Mouse (Mus musculus) retina, postnatal 7 days (tissue): ENCODE data around the gene Tnnt2.

Experiments
- DNase-seq: peaks from one replicate; pipeline ENCODE4 v3.0.0-alpha.2; 2012; ENCODE audit warnings: low read depth, low spot score

The Tnnt2 gene

DNA sequence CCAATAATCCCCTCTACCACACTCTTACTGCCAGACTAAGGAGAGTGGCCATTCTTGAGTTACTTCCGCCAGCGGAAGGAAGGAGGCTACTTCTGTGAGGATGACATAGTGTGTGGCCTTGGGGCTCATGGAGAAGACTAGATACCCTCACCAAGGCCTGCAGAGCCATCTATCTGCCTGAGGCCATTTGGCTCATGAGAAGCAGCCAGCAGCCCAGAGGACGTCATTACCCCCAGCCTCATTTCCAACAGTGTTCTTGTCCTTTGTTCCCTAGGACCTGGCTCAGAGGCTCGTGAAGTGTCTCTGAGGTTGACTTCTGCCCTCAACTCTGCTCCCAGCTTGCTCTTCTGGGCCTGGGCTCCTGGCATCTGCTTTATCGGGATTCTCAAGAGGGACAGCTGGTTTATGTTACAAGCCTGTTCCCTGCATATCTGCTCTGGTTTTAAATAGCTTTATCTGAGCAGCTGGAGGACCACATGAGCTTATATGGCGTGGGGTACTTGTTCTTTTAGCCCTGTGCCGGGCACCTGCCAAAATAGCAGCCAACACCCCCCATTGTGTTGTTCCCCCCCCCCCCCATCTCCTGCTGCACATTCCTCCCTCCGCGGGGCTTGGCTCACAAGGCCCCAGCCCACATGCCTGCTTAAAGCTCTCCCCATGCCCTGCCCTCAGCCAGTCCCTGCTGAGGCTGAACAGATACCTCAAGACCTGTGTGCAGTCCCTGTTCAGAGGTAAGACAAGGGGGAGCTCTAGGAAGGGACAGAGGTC, at the start of gene Tnnt2:
Gene Tnnt2 (plus strand): TSS at position 639 of the 768 bp plus-strand sequence.
- DNase-seq, result no peak

DNA sequence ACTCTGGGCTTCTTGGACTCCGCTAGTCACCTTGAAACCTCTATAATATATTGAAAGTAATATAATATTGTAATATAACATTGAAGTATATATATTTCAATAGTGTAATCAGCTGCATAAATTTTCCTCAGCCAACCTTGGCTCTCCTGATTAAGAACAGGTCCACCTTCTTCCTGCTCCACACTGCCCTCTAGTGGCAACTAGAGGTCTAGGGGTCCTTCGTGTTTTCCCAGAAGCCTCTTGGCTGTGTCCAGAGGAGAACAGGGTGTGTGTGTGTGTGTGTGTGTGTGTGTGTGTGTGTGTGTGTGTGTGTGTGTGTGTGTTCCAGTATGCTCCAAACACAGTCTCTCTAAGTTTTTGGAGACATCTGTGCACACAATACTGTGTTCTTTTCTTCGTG, 48.4 kb upstream of the Tnnt2 start:
- DNase-seq, result peak; percentile 78

DNA sequence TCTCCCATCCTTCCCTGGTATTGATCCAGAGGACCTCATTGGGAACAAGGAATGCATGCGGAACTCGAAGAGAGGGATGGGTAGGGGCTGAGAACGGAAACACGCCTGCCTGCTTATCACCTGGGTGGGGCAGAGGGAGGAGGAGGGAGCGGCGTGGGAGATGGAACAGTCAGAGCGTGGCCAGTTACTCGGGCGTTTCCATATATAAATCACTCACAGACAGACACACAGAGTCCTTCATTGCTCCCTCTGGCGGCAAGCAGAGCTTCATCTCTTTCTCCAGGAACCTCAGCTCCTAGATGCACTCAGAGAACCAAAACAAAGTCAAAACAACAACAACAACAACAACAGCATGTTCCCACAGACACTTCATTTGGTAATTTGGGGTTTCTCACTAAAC, 47.4 kb upstream of the Tnnt2 start:
- DNase-seq, result no peak

DNA sequence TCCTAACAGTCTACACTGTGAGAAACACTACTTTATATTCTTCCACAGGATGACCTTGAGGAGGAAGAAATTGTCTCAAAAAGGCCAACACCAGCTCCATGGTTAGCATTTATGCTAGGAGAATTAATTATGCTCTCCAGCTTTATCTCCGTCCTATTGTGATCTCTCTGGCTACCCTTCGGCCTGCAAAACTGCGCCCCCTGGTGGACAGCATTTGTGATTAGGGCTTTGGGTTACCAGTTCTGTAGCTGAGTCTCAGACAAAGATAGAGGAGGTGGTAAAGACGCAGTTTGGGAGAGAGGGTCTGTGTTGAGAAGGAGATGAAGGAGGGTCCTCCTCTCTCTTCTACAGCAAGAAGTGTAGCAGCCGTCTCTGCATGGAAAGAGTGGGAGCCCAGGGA, 46.3 kb upstream of the Tnnt2 start:
- DNase-seq, result peak; percentile 81

DNA sequence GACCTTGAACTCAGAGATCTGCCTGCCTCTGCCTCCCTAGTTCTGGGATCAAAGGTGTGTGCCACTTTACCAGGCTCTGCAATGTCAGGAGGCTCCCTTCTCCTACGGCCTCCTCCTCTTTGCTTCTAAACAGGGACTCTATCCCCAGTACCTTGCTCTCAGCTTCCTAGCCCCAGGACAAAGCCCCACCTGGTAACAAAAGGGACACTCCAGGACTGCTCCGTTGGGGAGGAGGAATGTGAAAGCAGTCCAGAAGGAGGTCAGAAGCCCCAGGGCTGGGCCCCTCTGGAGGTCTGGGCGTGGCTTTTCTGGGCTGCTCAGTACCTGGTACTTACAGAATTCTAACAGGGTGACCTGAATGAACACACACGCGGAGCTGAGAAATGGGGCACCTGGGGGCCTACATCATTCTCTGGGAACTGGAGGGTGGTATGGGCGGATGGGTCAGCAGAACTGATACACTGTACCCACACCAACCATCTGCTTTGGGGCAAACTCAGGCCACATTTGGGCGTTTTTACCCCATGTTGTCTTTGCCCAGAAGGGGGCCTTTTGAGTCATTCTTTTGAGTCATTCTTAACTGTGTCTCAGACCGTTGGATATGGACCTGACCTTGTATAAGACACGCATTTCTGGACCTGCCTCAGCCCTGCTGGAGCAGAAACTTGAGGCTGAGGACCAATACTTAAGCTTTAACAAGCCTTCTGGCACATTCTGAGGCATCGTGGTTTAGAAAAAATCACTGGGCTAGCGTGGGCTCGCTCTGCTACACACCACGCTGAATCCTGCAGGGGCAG, 43.8 kb upstream of the Tnnt2 start:
- no peak for DNase-seq

DNA sequence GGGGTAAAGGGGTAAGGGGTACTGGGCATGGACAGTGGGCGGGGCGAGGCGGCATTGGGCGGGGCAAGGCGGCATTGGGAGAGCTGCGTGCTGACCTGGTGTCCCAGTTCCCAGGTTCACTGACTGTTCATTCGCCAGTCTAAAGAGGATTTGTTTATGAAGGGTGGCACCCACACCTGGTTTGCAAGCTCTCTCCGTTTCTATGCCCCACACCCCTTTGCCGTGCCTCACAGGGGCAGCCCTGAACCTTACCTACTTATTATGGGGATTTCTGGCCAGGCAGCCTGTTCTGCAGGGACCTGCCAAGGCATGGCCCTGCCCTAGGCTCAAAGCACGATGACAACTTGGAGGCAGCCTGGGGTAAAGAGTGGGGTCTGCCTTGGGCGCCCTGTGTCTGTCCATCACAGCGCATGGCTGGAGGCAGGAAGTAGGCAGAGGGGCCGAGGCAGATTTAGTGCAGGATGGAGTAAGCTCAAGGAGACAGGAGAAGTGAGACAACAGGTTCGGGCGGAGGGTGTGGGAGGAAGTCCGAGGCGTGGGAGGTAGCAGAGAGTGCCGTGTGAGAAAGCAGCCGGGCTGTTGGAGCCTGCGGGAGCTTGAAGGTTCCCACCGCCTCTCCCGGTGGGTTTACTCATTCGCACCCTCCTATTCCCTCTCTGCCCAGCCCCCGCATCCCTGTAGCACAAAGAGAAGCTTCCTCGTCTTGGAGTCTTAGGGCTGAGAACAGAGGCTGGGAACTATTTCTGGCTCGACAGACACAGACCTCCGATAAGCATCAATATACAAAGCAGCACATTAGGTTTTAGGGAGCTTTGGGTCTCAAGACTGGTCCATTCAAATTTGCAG, 42.6 kb upstream of the Tnnt2 start:
- DNase-seq, result no peak

DNA sequence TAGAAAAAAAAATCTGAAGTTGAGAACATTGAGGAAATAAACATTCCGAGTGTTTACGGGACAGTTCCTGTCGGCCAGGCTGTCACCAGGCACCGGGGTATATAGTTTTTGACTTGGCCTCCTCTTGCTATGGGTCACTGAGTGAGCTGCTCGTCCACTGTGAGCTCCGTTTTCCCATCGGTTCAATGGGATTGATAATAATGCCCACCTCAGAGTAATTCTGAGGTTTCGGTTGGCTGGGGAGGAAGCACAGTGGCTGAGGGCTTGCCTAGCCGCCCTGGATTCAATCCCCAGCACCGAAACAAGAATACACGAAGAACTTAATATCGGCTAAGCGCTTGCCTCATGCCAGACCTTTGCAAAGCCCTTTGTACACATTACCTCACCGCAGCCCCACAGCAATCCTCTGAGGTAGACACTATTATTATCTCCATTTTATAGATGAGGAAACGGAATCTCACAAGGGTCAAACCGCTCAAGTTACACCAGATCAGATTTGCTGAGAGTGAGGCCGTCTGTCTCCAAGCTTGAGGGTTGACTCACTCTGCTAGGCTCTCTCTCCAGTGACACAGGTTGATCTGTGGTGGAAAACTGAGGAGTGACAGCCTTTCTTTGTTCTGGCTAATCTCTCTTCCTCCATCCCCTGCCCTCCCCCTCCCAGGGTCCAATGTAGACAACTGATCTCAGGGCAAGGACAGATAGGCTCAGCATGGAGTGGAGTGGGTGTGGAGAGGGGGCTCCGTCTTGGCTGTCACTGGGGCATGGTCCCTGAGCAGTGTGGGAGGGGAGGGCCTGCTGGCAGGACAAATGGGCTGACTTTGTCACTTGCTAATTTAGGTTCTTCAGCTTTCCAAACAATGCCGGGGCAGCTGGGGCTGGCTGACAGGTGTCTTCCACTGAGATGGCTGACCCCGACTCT, 41.7 kb upstream of the Tnnt2 start:
- DNase-seq, result no peak

DNA sequence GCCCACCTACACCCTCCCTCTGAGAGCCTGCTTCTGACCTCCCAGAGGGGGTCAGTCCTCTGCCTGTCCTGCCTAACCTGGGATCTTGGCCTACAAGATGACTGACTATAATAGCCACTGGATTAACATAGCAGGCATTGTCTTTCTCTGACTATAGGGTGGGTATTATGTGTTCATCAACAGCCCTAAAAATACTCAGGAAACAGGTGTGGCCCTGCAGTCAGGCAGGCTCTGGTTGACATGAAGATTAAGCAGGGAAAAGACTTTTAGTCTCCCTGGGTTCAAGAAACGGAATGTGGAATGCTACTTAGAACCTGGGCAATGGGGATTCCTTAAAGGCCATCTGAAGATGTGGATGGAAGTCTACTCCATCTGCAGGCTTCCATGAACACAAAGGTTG, 37.7 kb upstream of the Tnnt2 start:
- DNase-seq, result no peak

DNA sequence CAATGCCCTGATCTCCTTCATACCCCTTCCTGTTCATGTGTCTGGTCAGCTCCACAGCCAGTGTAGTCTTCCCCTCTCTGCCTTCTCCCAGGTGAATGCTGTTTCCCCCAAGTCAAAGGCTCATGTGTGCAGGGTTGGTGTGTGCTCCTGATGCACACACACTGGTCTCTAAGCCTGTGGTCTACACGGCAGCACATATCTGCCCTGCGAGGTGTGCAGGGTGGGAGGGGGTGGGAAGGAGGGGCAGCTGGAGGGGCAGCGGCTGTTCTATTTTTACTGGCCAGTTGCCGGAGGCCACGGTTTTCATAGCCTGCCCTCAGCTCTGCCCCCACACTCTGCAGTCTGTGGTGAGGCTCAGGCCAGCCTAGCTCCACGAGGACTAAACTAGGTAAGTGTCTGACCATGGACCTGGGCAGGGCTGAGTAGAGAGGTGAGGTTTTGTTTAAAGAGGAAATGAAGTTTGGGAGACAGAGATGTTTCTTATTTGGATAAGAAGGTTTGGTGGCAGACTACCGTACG, 37.0 kb upstream of the Tnnt2 start:
- DNase-seq, result no peak

DNA sequence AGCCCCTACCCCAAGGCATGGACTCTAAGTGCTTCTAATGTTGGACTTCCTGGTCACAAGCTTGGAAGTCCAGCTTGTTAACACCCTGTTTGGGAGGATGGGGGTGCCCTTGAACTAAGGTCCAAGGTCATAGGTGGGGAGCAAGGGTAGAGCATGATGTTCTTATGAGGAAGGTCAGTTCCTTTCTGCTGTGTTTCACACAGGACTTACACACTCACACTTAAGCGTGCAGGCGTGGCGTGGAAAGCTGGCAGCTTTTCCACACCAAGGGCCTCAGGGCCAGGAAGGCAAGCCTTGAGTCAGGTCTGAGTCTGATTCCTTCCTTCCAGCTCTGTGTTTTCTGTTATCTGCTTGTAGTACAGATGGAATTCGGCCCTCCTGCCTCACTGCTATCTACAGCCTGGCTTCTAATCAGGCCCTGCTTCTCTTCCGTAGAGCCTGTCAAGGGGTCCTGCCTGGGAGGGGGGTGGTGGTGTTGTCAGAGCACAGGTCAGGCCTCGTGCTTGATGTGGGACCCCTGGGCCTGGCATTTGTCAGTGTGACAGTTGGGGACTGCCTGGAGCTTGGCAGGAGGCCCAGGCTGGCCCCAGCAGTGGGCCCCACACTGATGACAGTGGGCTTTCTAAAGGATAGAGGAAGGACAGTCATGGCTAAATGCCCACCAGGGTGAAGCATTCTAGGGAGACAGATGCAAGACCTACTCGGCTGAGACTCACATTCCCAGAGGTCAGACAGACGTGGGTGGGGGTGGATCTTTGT, 35.8 kb upstream of the Tnnt2 start:
- no peak for DNase-seq

DNA sequence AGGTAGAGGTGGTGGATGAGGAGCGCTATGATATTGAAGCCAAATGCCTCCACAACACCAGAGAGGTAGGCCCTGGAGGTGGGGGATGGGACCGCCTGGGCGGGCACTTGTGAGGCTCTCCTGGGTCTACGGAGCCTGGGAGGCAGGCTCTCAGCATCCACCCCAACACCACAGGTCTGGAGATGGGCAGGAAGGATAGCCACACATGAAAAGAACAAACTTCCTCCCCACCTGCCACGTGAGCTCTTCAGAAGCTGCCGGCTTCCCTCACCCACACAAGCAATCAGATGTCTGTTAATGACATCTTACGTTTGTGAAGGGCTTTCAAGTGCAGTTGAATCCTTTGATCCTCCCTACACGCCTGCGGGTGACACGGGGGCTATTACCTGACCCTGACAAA, 28.6 kb upstream of the Tnnt2 start:
- DNase-seq, result no peak

DNA sequence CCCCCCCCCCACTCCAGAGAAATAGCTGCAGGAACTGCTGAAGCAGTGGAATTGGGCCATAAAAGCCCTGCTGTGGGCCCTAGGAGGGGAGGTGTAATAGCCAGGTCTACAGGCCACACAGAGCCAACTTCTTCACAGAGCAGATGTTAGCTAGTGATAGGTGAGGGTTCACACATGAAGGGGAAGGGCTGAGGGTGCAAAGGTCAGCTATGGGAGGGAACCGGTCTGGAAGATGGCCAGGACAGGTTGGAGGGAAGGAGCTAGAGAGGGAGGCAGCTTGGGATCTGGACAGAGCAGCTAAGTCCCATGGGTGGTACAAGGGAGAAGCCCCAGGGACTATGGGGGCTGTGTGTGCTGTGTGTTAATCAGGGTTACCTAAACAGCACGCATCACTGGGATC, 26.0 kb upstream of the Tnnt2 start:
- no peak for DNase-seq

DNA sequence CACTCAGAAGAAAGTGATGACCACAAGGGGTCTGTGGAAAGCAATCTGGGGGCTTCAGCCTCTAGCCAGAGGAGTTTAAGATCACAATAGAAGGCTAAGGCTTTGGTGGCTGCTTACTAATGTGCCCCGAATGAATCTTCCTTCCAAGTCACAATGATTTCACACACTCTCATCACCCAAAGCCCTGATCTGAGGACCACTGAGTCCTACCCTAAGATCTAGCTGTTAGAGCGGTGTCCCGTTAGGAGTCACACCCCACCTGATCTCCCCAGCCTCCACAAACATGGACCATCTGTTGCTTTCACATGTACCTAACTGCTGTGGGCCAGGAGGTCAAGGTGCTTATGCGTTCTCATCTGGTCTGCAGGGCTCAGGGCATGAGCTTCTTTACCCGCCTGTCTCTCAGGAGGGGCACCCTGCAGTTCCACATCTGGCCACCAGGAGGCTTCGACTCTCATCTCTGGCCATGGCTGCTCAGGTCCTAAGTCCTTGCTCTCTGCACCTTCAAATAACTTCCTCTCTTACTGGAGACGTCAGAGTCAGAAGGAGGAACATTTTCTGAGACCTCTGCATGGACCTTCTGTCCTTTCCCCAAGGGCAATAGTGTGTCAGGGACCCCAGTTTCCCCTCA, 25.0 kb upstream of the Tnnt2 start:
- DNase-seq, result peak; percentile 80

DNA sequence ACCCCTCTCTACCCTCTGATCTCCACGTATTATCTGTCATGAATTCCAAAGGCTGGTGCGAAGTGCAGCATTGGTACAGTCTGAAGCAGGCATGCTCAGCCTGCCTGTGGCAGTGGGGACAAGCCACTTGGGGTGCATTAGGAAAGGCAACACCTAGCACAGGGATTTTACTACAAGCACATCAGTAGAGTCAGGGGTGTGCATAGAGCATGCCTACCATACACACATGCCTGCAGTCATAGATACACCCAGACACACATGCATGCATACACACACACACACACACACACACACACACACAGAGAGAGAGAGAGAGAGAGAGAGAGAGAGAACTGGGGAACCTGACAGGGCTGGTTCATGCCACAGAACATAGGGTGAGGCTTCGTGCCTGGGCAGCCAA, 23.9 kb upstream of the Tnnt2 start:
- DNase-seq, result no peak

DNA sequence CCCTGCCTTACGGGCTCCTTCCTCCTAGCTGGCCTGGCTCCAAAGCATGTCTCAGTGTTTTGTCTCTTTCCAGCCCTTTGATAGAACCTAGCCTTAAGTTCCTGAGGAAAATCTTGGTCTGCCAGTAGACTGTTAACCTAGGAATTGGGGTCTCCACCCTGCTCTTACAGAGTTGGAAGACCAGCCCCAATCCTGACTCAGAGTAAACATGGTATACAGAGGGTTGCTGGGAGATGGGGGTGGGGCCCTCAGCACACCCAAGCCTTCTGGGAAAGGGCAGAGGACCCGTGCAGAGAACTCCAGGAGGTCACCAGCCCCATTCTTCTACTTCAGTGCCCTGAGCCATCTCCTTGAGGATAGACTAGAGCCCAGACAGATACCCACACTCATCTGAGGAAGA, 23.5 kb upstream of the Tnnt2 start:
- DNase-seq, result no peak

DNA sequence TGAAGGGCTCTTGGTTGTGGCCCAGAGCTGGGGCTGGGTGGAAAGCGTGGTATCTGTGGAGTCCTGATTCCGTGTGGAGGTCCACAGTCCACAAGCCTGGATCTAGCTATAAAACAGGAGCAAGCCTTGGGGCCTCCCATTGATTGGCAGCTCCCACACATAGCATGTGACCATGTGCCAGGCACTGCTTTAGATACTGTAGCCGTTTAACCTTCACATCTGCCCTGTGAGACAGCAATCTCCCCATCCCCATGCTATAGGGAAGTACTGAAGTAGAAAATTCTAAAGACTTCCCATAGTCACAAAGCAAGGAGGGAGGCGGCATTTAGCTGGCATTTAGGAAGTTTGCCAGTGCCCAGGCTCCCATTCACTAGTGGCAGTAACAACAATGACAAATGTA, 23.1 kb upstream of the Tnnt2 start:
- DNase-seq, result no peak

DNA sequence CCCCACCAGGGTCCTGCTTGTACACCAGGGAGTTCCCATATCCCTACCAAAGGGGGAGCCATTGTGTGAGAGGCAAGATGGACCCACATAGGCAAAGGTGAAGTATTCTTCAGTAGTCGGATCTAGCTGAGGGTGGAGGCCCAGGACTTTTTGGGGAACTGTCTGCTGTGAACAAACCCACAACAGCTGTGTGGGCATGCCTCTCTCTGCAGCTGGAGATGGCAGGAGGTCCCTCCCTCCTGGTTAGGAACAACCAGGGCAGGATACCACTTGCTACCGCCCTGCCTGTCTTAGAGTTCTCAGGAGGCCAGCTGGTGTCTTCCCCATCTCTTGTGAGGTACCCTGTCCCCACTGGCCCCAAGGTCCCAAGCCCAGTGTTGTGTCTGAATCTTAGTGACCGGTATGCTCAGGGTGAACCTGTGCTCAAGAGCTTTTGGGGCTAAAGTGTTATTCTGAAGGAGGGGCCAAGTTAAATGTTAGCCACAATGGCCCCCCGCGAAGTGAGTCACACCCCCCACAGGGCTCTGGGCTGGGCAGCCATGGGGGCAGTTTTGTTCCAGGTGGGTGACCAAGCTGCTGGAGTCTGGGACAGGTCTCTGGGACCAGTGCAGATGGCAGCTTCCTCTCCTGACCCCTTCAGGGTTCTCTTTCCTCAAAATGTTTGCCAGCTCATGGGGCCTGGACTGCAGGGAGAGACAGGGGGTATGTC, 22.3 kb upstream of the Tnnt2 start:
- no peak for DNase-seq

DNA sequence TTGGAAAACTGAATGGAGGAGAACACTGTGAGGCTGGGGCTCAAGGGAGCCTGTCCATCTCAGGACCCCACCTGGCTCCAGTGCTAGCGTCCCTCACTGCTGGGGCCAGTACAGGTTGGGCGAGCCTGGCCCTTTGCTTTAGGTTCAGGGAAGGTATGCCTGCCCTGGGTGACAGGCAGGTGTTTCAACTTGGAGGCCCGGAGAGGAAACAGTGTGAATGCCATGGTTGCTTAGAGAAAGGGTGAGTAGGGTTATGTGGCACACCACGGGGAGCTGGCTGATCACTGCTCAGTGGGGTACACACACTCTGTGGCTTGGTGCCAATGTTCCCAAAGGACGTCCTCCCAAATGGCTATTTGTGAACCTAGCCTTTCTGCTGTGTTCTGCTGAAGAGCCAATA, 21.6 kb upstream of the Tnnt2 start:
- DNase-seq, result no peak

DNA sequence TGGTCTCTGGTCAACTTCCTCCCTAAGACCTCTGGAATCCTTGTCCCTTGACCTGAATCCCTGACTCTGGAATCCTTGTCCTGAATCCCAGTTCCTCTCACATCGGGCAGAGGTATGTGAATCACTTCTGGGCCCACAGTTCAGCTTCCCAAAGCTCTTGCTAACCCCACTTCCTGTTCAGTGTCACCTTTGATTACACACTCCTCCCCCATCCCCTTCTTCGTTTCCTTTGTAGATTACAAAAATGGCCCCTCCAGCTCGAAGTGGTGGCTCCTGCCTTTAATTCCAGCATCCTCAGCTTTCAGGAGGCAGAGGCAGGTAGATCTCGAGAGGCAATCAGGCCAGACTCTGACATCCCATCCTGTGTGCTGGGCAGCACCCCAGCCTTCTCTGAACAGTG, 18.6 kb upstream of the Tnnt2 start:
- no peak for DNase-seq
